Mouse (Mus musculus): ENCODE data around the gene Tcf12.

DNA sequence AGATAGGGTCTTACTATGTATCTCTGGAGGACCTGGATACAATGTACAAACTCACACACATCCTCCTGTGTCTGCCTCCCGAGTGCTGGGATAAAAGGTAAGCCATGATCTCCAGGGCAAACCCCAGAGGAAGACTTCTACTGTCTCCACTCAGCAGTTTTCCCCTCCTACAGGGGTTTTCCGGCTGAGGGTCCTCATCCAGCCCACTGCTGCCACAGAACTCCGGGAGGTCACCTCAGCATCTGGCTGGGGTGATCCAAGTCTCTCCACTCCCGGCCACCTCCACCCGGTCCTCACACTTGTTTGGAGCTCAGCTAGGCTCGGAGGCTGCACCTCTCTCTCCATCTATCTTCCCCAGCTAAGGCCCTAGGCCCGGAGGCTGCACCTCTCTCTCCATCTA, 308.4 kb downstream of the Tcf12 start:
- TF ChIP-seq CTCF (IDR thresholded peaks at IDR 0.05; ENCODE audit: low read depth) (no peak), EP300 (IDR thresholded peaks at IDR 0.05; ENCODE audit: low read depth) (no peak)
